Mouse (Mus musculus) forebrain, embryonic 15.5 days (tissue): ENCODE results near the gene Gosr1. TPM values are rescaled to one million over a fixed set of nuclear protein-coding genes. Genes with fewer than 3 reads are reported as not detected.
"Not testable (repeated sequence)": the region's sequence is repeated elsewhere in the genome, so short reads cannot be mapped to it uniquely, and the experiment has no call there.

Experiments used
- ATAC-seq: fragments of 200-750 bp; cut with Nextera tagmentation; replicated peaks from 2 replicates; pipeline ENCODE4 v1.8.0; 2017; ENCODE audit warnings: mild to moderate bottlenecking, moderate TSS enrichment, moderate library complexity
- H3K27ac ChIP-seq: fragments of 300-500 bp; sonication (generic); replicated peaks from 2 replicates; pipeline ENCODE4 v1.5.1; 2015; ENCODE audit warnings: mild to moderate bottlenecking, inconsistent platforms
- H3K27me3 ChIP-seq: fragments of 300-500 bp; sonication (generic); 2 replicates; pipeline ENCODE4 v1.6.1; 2015; ENCODE audit warnings: inconsistent platforms
- H3K36me3 ChIP-seq: fragments of 300-500 bp; sonication (generic); 2 replicates; pipeline ENCODE4 v1.6.1; 2015; ENCODE audit warnings: mild to moderate bottlenecking, inconsistent platforms
- H3K4me1 ChIP-seq: fragments of 300-500 bp; sonication (generic); 2 replicates; pipeline ENCODE4 v1.6.1; 2015; ENCODE audit warnings: inconsistent platforms
- H3K4me2 ChIP-seq: fragments of 300-500 bp; sonication (generic); replicated peaks from 2 replicates; pipeline ENCODE4 v1.6.1; 2015; ENCODE audit warnings: mild to moderate bottlenecking, inconsistent platforms
- H3K4me3 ChIP-seq: fragments of 300-500 bp; sonication (generic); 2 replicates; pipeline ENCODE4 v1.5.1; 2015; ENCODE audit warnings: mild to moderate bottlenecking, inconsistent platforms
- H3K9ac ChIP-seq: fragments of 300-500 bp; sonication (generic); replicated peaks from 2 replicates; pipeline ENCODE4 v1.6.1; 2015; ENCODE audit warnings: mild to moderate bottlenecking, inconsistent platforms
- H3K9me3 ChIP-seq: fragments of 300-500 bp; sonication (generic); 2 replicates; pipeline ENCODE4 v1.6.1; 2016; ENCODE audit warnings: inconsistent platforms
- WGBS: fragments of 180-500 bp; shearing (Covaris S2); methylation state at CpG from one replicate; pipeline ENCODE4 v1.1.7; 2015; ENCODE audit warnings: mixed read lengths; 5-methylcytosine and 5-hydroxymethylcytosine counted together
- polyA plus RNA-seq: library from polyadenylated mRNA; unstranded; fragments of >200 nt; fragmentation: Nextera tagmentation; extraction: Ambion mirVana; gene quantifications from 2 replicates; pipeline ENCODE4 v1.2.1, GENCODE M21; 2015

Gene Gosr1
- polyA plus RNA-seq, 1 experiment from 2014 or later: 27.4 TPM

- Histone ChIP-seq H3K27me3 (no peaks in the 10 kb centered on the region), H3K9me3 (no peaks in the 10 kb centered on the region), H3K27ac (no peak overlapping the region), H3K9ac (no peak overlapping the region), H3K4me3 (no peak overlapping the region), H3K4me1 (no peaks in the 10 kb centered on the region), H3K36me3 (peaks cover 34% of the 10 kb centered on the region), H3K4me2 (no peak overlapping the region)
- ATAC-seq: no peak
- 78% methylated on average over 11 of the region's 11 CpGs for WGBS
These were observed 35.3 kb downstream of the Gosr1 start for GRCm38 (mm10) chr11:76728093-76728492.

GRCm38 (mm10) chr11:76723911-76724310 is 39.5 kb downstream of the Gosr1 start:
- WGBS: 78% methylated on average over 8 of the region's 8 CpGs
- no peak for ATAC-seq
- no peaks in the 10 kb centered on the region for H3K27me3 ChIP-seq
- peaks cover 7% of the 10 kb centered on the region for H3K36me3 ChIP-seq
- no peaks in the 10 kb centered on the region for H3K4me1 ChIP-seq
- H3K4me2 ChIP-seq: no peak overlapping the region
- H3K9ac ChIP-seq: no peak overlapping the region
- H3K9me3 ChIP-seq: no peaks in the 10 kb centered on the region
- no peak overlapping the region for H3K4me3 ChIP-seq
- H3K27ac ChIP-seq: no peak overlapping the region

GRCm38 (mm10) chr11:76717000-76717399 is 46.4 kb downstream of the Gosr1 start:
- H3K4me2 ChIP-seq: no peak overlapping the region
- 87% methylated on average over 4 of the region's 4 CpGs for WGBS
- H3K4me1 ChIP-seq: no peaks in the 10 kb centered on the region

GRCm38 (mm10) chr11:76709625-76710452 is 53.5 kb downstream of the Gosr1 start:
- 20% methylated on average over 14 of the region's 17 CpGs for WGBS
- H3K36me3 ChIP-seq: no peaks in the 10 kb centered on the region
- no peaks in the 10 kb centered on the region for H3K27me3 ChIP-seq
- H3K4me1 ChIP-seq: no peaks in the 10 kb centered on the region
- H3K4me3 ChIP-seq: no peak overlapping the region
- H3K9ac ChIP-seq: no peak overlapping the region
- no peak overlapping the region for H3K4me2 ChIP-seq
- no peak overlapping the region for H3K27ac ChIP-seq
- no peaks in the 10 kb centered on the region for H3K9me3 ChIP-seq
- no peak for ATAC-seq

More at GRCm38 (mm10) chr11:76717000-76717399, 46.4 kb downstream of the Gosr1 start:
- Histone ChIP-seq H3K9ac (no peak overlapping the region), H3K27me3 (no peaks in the 10 kb centered on the region), H3K9me3 (no peaks in the 10 kb centered on the region), H3K36me3 (no peaks in the 10 kb centered on the region), H3K4me3 (no peak overlapping the region), H3K27ac (no peak overlapping the region)
- ATAC-seq: no peak

GRCm38 (mm10) chr11:76708881-76709280 is 54.5 kb downstream of the Gosr1 start:
- Histone ChIP-seq H3K4me2 (no peak overlapping the region), H3K4me3 (no peak overlapping the region), H3K27ac (no peak overlapping the region), H3K9ac (no peak overlapping the region), H3K4me1 (no peaks in the 10 kb centered on the region), H3K36me3 (no peaks in the 10 kb centered on the region), H3K9me3 (no peaks in the 10 kb centered on the region), H3K27me3 (no peaks in the 10 kb centered on the region)
- no peak for ATAC-seq
- 80% methylated on average over 1 of the region's 1 CpGs for WGBS

- ATAC-seq: no peak
- no peak overlapping the region for H3K4me2 ChIP-seq
- no peaks in the 10 kb centered on the region for H3K27me3 ChIP-seq
- H3K27ac ChIP-seq: no peak overlapping the region
- no peaks in the 10 kb centered on the region for H3K4me1 ChIP-seq
- H3K4me3 ChIP-seq: no peak overlapping the region
- H3K9ac ChIP-seq: no peak overlapping the region
- H3K9me3 ChIP-seq: no peaks in the 10 kb centered on the region
- H3K36me3 ChIP-seq: no peaks in the 10 kb centered on the region
- 92% methylated on average over 1 of the region's 1 CpGs for WGBS
These were observed 55.3 kb downstream of the Gosr1 start for GRCm38 (mm10) chr11:76708066-76708465.

GRCm38 (mm10) chr11:76707656-76708055 is 55.7 kb downstream of the Gosr1 start:
- 96% methylated on average over 3 of the region's 3 CpGs for WGBS
- ATAC-seq: no peak
- H3K4me2 ChIP-seq: no peak overlapping the region
- no peaks in the 10 kb centered on the region for H3K9me3 ChIP-seq
- H3K4me3 ChIP-seq: no peak overlapping the region
- H3K4me1 ChIP-seq: no peaks in the 10 kb centered on the region
- H3K9ac ChIP-seq: no peak overlapping the region
- H3K27me3 ChIP-seq: no peaks in the 10 kb centered on the region
- H3K27ac ChIP-seq: no peak overlapping the region
- H3K36me3 ChIP-seq: no peaks in the 10 kb centered on the region

GRCm38 (mm10) chr11:76699626-76700025 is 63.8 kb downstream of the Gosr1 start:
- Histone ChIP-seq H3K4me3 (no peak overlapping the region), H3K4me2 (no peak overlapping the region), H3K36me3 (no peaks in the 10 kb centered on the region), H3K27me3 (no peaks in the 10 kb centered on the region), H3K27ac (no peak overlapping the region), H3K9me3 (no peaks in the 10 kb centered on the region), H3K4me1 (no peaks in the 10 kb centered on the region), H3K9ac (no peak overlapping the region)
- WGBS: 69% methylated on average over 8 of the region's 9 CpGs
- no peak for ATAC-seq

GRCm38 (mm10) chr11:76695810-76696209 is 67.6 kb downstream of the Gosr1 start:
- no peaks in the 10 kb centered on the region for H3K36me3 ChIP-seq
- no peak overlapping the region for H3K4me3 ChIP-seq
- H3K27me3 ChIP-seq: no peaks in the 10 kb centered on the region
- 64% methylated on average over 6 of the region's 6 CpGs for WGBS
- H3K9ac ChIP-seq: no peak overlapping the region
- no peak overlapping the region for H3K4me2 ChIP-seq
- H3K9me3 ChIP-seq: no peaks in the 10 kb centered on the region
- H3K27ac ChIP-seq: peak overlapping the region; percentile 48; the same call in 1 of the 2 replicates
- ATAC-seq: no peak
- no peaks in the 10 kb centered on the region for H3K4me1 ChIP-seq

GRCm38 (mm10) chr11:76692096-76692495 is 71.3 kb downstream of the Gosr1 start:
- no peak for ATAC-seq
- Histone ChIP-seq H3K9ac (no peak overlapping the region), H3K27ac (no peak overlapping the region), H3K4me1 (no peaks in the 10 kb centered on the region), H3K9me3 (no peaks in the 10 kb centered on the region), H3K27me3 (no peaks in the 10 kb centered on the region), H3K4me2 (no peak overlapping the region), H3K36me3 (no peaks in the 10 kb centered on the region), H3K4me3 (no peak overlapping the region)
- WGBS: 84% methylated on average over 3 of the region's 3 CpGs

GRCm38 (mm10) chr11:76685604-76686003 is 77.8 kb downstream of the Gosr1 start:
- Histone ChIP-seq H3K4me2 (no peak overlapping the region), H3K27me3 (0 out of 2 replicates have a peak, but pooled peaks cover 3% of the 10 kb centered on the region), H3K27ac (no peak overlapping the region), H3K9ac (no peak overlapping the region), H3K4me1 (no peaks in the 10 kb centered on the region), H3K9me3 (no peaks in the 10 kb centered on the region), H3K36me3 (no peaks in the 10 kb centered on the region), H3K4me3 (no peak overlapping the region)
- 85% methylated on average over 2 of the region's 2 CpGs for WGBS
- no peak for ATAC-seq

- not testable (repeated sequence) for H3K4me2 ChIP-seq, H3K9me3 ChIP-seq, H3K9ac ChIP-seq, H3K4me1 ChIP-seq, H3K36me3 ChIP-seq, H3K27ac ChIP-seq, H3K4me3 ChIP-seq, ATAC-seq
- peaks cover 11% of the 10 kb centered on the region; the same call in 1 of the 2 replicates for H3K27me3 ChIP-seq
- WGBS: 45% methylated on average over 7 of the region's 8 CpGs
These were observed 83.9 kb downstream of the Gosr1 start, which contains the start of gene Trarg1 for GRCm38 (mm10) chr11:76679508-76679907. Gene Trarg1 (plus strand): TSS chr11:76679808.
